Mouse (Mus musculus) lung, embryonic 15.5 days (tissue): ENCODE results near the gene Cntnap2. TPM values are rescaled to one million over a fixed set of nuclear protein-coding genes. Genes with fewer than 3 reads are reported as not detected.
"Not testable (repeated sequence)": the region's sequence is repeated elsewhere in the genome, so short reads cannot be mapped to it uniquely, and the experiment has no call there.

ENCODE experiments used
- ATAC-seq: fragments of 200-750 bp; cut with Nextera tagmentation; 2 replicates; pipeline ENCODE4 v1.8.0; 2017; ENCODE audit warnings: moderate number of reproducible peaks, borderline replicate concordance; ENCODE audit not compliant: low FRiP score, low TSS enrichment; ENCODE audit errors: extremely low read depth
- H3K27ac ChIP-seq: fragments of 300-500 bp; sonication (generic); 2 replicates; pipeline ENCODE4 v1.5.1; 2015; ENCODE audit warnings: moderate library complexity, mild to moderate bottlenecking, inconsistent platforms
- H3K27me3 ChIP-seq: fragments of 300-500 bp; sonication (generic); 2 replicates; pipeline ENCODE4 v1.6.1; 2015; ENCODE audit warnings: inconsistent platforms
- H3K36me3 ChIP-seq: fragments of 300-500 bp; sonication (generic); 2 replicates; pipeline ENCODE4 v1.6.1; 2015; ENCODE audit warnings: inconsistent platforms
- H3K4me1 ChIP-seq: fragments of 300-500 bp; sonication (generic); 2 replicates; pipeline ENCODE4 v1.6.1; 2015; ENCODE audit warnings: inconsistent platforms
- H3K4me2 ChIP-seq: fragments of 300-500 bp; sonication (generic); 2 replicates; pipeline ENCODE4 v1.6.1; 2015; ENCODE audit warnings: inconsistent platforms, mild to moderate bottlenecking, moderate library complexity
- H3K4me3 ChIP-seq: fragments of 300-500 bp; sonication (generic); 2 replicates; pipeline ENCODE4 v1.5.1; 2015; ENCODE audit warnings: mild to moderate bottlenecking, inconsistent platforms
- H3K9ac ChIP-seq: fragments of 300-500 bp; sonication (generic); 2 replicates; pipeline ENCODE4 v1.6.1; 2015; ENCODE audit warnings: inconsistent platforms
- H3K9me3 ChIP-seq: fragments of 300-500 bp; sonication (generic); 2 replicates; pipeline ENCODE4 v1.6.1; 2016; ENCODE audit warnings: inconsistent platforms
- WGBS: fragments of 180-500 bp; shearing (Covaris S2); methylation state at CpG from one replicate; pipeline ENCODE4 v1.1.7; 2015; 5-methylcytosine and 5-hydroxymethylcytosine counted together
- polyA plus RNA-seq: library from polyadenylated mRNA; unstranded; fragments of >200 nt; fragmentation: Nextera tagmentation; extraction: Ambion mirVana; gene quantifications from 2 replicates; pipeline ENCODE4 v1.2.1, GENCODE M21; 2015

The Cntnap2 gene
- polyA plus RNA-seq, 1 experiment from 2014 or later = 1.0 TPM

GRCm38 (mm10) chr6:47285742-47286141, 2226.6 kb downstream of the Cntnap2 start:
- H3K4me2 ChIP-seq = no peak overlapping the region
- no peak overlapping the region for H3K27ac ChIP-seq
- no peaks in the 10 kb centered on the region for H3K27me3 ChIP-seq
- 61% methylated on average over 1 of the region's 1 CpGs for WGBS
- H3K9ac ChIP-seq = no peak overlapping the region
- no peak for ATAC-seq
- H3K4me3 ChIP-seq = no peak overlapping the region
- H3K4me1 ChIP-seq = peaks cover 3% of the 10 kb centered on the region; the same call in 1 of the 2 replicates
- no peaks in the 10 kb centered on the region for H3K36me3 ChIP-seq
- H3K9me3 ChIP-seq = no peaks in the 10 kb centered on the region

DNA sequence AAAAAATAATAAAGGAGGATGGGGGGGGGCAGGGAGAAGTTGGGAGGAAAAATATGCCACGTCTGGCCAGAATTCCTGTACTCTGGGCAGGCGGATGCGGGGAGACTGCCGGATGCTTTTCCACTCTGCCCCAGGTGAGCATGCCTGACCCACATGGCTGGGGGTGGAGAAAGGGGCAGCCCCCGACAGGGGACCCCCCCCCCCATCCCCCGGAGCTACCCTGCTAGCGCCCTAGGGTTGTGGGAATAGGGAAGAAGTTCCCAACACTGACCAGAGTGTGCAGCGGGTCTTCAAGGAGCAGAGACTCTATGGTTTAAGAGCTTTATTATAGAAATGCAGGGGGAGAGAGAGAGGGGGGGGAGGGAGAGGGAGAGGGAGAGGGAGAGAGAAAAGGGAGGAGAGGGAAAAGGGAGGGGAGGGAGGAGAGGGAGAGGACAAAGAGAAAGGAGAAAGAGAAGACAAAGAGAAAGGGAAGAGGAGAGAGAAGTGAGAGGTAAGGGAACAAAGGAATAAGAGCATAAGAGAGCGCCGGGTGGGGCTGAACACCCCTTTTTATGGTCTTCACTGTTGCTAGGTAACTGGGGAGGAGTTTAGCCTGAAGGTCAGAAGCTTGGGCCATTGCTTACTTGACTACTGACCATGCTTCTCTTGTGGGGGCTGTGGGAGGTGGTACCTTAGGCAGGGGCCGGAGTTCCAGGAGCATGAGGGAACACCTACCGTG, 2227.2 kb downstream of the Cntnap2 start:
- WGBS = 65% methylated on average over 12 of the region's 12 CpGs
- not testable (repeated sequence) for H3K4me2 ChIP-seq, H3K9ac ChIP-seq, H3K4me1 ChIP-seq, H3K9me3 ChIP-seq, ATAC-seq, H3K36me3 ChIP-seq, H3K4me3 ChIP-seq, H3K27me3 ChIP-seq, H3K27ac ChIP-seq

- Histone ChIP-seq H3K9me3 (no peaks in the 10 kb centered on the region), H3K36me3 (no peaks in the 10 kb centered on the region), H3K4me2 (no peak overlapping the region), H3K4me3 (no peak overlapping the region), H3K27ac (no peak overlapping the region), H3K4me1 (no peaks in the 10 kb centered on the region), H3K9ac (no peak overlapping the region), H3K27me3 (no peaks in the 10 kb centered on the region)
- no peak for ATAC-seq
- 76% methylated on average over 1 of the region's 1 CpGs for WGBS
These were observed 2228.6 kb downstream of the Cntnap2 start for GRCm38 (mm10) chr6:47287722-47288121.

DNA sequence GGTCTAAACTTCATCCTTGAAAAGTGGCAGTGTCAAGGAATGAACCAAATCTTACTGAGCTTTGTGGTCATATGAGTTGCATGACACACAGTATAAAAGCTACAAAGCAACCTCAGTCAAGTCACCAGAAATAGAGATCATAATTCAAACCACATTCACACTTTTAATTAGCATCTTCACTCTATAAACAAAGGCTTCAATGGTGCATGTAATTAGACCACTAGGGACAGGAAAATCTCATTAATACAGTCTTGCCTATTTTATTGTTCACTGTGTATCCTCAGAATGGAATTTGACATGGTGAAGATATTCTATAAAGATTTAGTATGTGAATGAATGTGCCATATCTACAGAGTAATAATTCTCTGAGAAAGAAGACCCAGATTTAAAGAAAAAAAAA, 2232.8 kb downstream of the Cntnap2 start:
- no peak for ATAC-seq
- H3K9ac ChIP-seq = no peak overlapping the region
- H3K4me3 ChIP-seq = no peak overlapping the region
- no peaks in the 10 kb centered on the region for H3K9me3 ChIP-seq
- H3K4me2 ChIP-seq = no peak overlapping the region
- H3K27me3 ChIP-seq = no peaks in the 10 kb centered on the region
- no peaks in the 10 kb centered on the region for H3K36me3 ChIP-seq
- H3K4me1 ChIP-seq = no peaks in the 10 kb centered on the region
- no peak overlapping the region for H3K27ac ChIP-seq

DNA sequence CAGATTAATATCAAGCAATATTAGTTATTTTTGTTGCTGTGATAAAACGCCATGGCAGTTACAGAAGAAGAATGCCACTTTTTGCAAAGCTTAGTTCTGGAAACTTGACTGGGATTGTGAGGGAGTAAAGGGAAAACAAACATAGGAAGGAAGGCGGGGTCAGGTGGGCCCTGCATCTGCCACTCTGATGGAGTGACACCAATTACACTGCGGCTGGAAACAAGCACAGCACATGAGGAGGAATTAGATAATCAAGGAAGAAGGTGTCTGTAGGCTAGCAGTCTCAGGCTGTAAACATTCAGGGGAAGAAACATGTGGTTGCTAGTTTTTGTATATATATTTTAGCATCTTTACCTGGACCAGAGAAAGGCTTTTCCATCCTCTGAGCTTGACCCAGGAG, 2233.3 kb downstream of the Cntnap2 start:
- H3K4me1 ChIP-seq = no peaks in the 10 kb centered on the region
- H3K9ac ChIP-seq = no peak overlapping the region
- no peaks in the 10 kb centered on the region for H3K27me3 ChIP-seq
- WGBS = 43% methylated on average over 3 of the region's 3 CpGs
- H3K9me3 ChIP-seq = no peaks in the 10 kb centered on the region
- no peak for ATAC-seq
- no peak overlapping the region for H3K4me3 ChIP-seq
- H3K36me3 ChIP-seq = no peaks in the 10 kb centered on the region
- H3K27ac ChIP-seq = no peak overlapping the region
- H3K4me2 ChIP-seq = no peak overlapping the region

DNA sequence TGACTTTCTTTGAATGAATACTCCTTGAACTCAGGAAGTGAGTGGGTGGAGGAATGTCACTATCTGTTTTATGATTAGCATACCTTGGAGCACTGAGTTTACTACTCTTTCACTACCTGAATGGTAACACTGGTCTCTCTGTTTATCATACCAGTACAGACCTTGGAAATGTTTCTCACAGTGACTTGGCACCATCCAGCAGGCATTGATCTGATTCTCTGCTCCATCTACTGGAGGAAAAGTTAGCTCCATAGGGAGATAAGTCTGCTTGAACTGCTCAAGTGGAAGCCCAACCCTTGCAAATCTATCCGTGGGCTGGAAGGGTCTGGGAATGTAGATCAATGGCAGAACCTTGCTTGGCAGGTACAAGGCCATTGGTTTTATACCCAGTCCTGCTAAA, 2235.3 kb downstream of the Cntnap2 start:
- Histone ChIP-seq H3K9ac (no peak overlapping the region), H3K9me3 (no peaks in the 10 kb centered on the region), H3K4me3 (no peak overlapping the region), H3K27me3 (no peaks in the 10 kb centered on the region), H3K4me1 (no peaks in the 10 kb centered on the region), H3K27ac (no peak overlapping the region), H3K36me3 (no peaks in the 10 kb centered on the region), H3K4me2 (no peak overlapping the region)
- 29% methylated on average over 1 of the region's 1 CpGs for WGBS
- ATAC-seq = no peak

- no peaks in the 10 kb centered on the region for H3K27me3 ChIP-seq
- H3K9me3 ChIP-seq = no peaks in the 10 kb centered on the region
- no peak; the same call in 1 of the 2 replicates for ATAC-seq
- no peak overlapping the region for H3K4me3 ChIP-seq
- 0 out of 2 replicates have a peak, but pooled peaks cover 4% of the 10 kb centered on the region for H3K4me1 ChIP-seq
- H3K4me2 ChIP-seq = peak overlapping the region; percentile 16; the same call in 1 of the 2 replicates
- H3K36me3 ChIP-seq = no peaks in the 10 kb centered on the region
- H3K9ac ChIP-seq = no peak overlapping the region
- WGBS = 40% methylated on average over 11 of the region's 11 CpGs
- no peak overlapping the region; the same call in 1 of the 2 replicates for H3K27ac ChIP-seq
These were observed 2245.8 kb downstream of the Cntnap2 start for GRCm38 (mm10) chr6:47304848-47305490.

- H3K9me3 ChIP-seq = no peaks in the 10 kb centered on the region
- H3K4me1 ChIP-seq = 0 out of 2 replicates have a peak, but pooled peaks cover 4% of the 10 kb centered on the region
- ATAC-seq = no peak
- H3K36me3 ChIP-seq = no peaks in the 10 kb centered on the region
- H3K4me3 ChIP-seq = no peak overlapping the region
- no peaks in the 10 kb centered on the region for H3K27me3 ChIP-seq
- H3K9ac ChIP-seq = no peak overlapping the region
- H3K27ac ChIP-seq = no peak overlapping the region
- 64% methylated on average over 8 of the region's 8 CpGs for WGBS
- no peak overlapping the region for H3K4me2 ChIP-seq
These were observed 2247.1 kb downstream of the Cntnap2 start for GRCm38 (mm10) chr6:47306065-47306798.

DNA sequence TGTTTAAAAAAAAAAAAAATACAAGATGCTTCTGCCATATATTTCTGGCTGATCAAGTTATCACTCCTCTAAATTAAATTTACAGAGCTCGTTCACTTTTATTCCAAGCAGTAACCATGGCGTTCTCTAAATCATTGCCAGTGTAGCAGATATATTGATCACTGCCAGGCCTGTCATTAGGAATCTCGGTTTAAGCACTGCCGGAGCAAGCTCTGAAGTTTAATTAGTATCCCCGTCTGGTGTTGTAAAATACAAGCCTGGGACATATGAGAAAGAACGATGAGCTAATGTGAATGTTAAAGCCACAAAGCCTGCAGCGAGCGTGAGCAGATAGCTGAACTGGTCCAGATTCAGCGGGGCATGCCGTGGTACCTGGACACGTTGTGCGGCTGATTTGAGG, 2247.8 kb downstream of the Cntnap2 start:
- Histone ChIP-seq H3K27ac (no peak overlapping the region), H3K4me2 (no peak overlapping the region), H3K36me3 (no peaks in the 10 kb centered on the region), H3K27me3 (no peaks in the 10 kb centered on the region), H3K4me3 (no peak overlapping the region), H3K9ac (no peak overlapping the region), H3K9me3 (no peaks in the 10 kb centered on the region), H3K4me1 (0 out of 2 replicates have a peak, but pooled peaks cover 4% of the 10 kb centered on the region)
- ATAC-seq = no peak
- WGBS = 83% methylated on average over 12 of the region's 12 CpGs

GRCm38 (mm10) chr6:47314507-47315334, 2255.6 kb downstream of the Cntnap2 start:
- H3K4me1 ChIP-seq = peaks cover 19% of the 10 kb centered on the region
- no peaks in the 10 kb centered on the region for H3K36me3 ChIP-seq
- 48% methylated on average over 15 of the region's 15 CpGs for WGBS
- peak; percentile 20 for ATAC-seq
- H3K4me2 ChIP-seq = peak overlapping the region; percentile 47
- H3K27me3 ChIP-seq = no peaks in the 10 kb centered on the region
- no peak overlapping the region for H3K9ac ChIP-seq
- no peaks in the 10 kb centered on the region for H3K9me3 ChIP-seq
- peak overlapping the region; percentile 74 for H3K27ac ChIP-seq
- peak overlapping the region; percentile 19; the same call in 1 of the 2 replicates for H3K4me3 ChIP-seq

GRCm38 (mm10) chr6:47315454-47315853, 2256.3 kb downstream of the Cntnap2 start:
- no peak overlapping the region for H3K4me3 ChIP-seq
- peak; percentile 60; the same call in 1 of the 2 replicates for ATAC-seq
- no peaks in the 10 kb centered on the region for H3K36me3 ChIP-seq
- peaks cover 22% of the 10 kb centered on the region for H3K4me1 ChIP-seq
- H3K9me3 ChIP-seq = no peaks in the 10 kb centered on the region
- H3K27me3 ChIP-seq = no peaks in the 10 kb centered on the region
- no peak overlapping the region for H3K9ac ChIP-seq
- H3K4me2 ChIP-seq = peak overlapping the region; percentile 47; the same call in 1 of the 2 replicates
- WGBS = 34% methylated on average over 2 of the region's 2 CpGs
- peak overlapping the region; percentile 74; the same call in 1 of the 2 replicates for H3K27ac ChIP-seq
